Mouse (Mus musculus): ENCODE measurements around the gene Dolk. TPM values are rescaled to one million over a fixed set of nuclear protein-coding genes. Genes with fewer than 3 reads are reported as not detected.

Gene Dolk
- polyA plus RNA-seq, 1 experiment: 14.8 TPM

GRCm38 (mm10) chr2:30256616-30257350 lies 29.4 kb downstream of the Dolk start:
- H3K27ac ChIP-seq (ENCODE audit: insufficient read depth, low read depth, low read length): no peak overlapping the region
- H3K4me1 ChIP-seq (ENCODE audit: control insufficient read depth, insufficient read depth, insufficient read length, low read length): peaks cover 21% of the 10 kb centered on the region
- H3K27me3 ChIP-seq (ENCODE audit: control insufficient read depth, insufficient read depth, low read length): no peaks in the 10 kb centered on the region
- WGBS: 93% methylated on average over 30 of the region's 30 CpGs
- H3K4me3 ChIP-seq (ENCODE audit: low read depth, low read length): no peak overlapping the region
- H3K36me3 ChIP-seq (ENCODE audit: control insufficient read depth, insufficient read depth, low read length): peaks cover 44% of the 10 kb centered on the region
- no peak for TF ChIP-seq CTCF (IDR thresholded peaks at IDR 0.05; ENCODE audit: extremely low read depth, insufficient read length, insufficient replicate concordance, low read depth, low read length)
- no peak for TF ChIP-seq POLR2A (IDR thresholded peaks at IDR 0.05; ENCODE audit: low read depth, low read length)

DNA sequence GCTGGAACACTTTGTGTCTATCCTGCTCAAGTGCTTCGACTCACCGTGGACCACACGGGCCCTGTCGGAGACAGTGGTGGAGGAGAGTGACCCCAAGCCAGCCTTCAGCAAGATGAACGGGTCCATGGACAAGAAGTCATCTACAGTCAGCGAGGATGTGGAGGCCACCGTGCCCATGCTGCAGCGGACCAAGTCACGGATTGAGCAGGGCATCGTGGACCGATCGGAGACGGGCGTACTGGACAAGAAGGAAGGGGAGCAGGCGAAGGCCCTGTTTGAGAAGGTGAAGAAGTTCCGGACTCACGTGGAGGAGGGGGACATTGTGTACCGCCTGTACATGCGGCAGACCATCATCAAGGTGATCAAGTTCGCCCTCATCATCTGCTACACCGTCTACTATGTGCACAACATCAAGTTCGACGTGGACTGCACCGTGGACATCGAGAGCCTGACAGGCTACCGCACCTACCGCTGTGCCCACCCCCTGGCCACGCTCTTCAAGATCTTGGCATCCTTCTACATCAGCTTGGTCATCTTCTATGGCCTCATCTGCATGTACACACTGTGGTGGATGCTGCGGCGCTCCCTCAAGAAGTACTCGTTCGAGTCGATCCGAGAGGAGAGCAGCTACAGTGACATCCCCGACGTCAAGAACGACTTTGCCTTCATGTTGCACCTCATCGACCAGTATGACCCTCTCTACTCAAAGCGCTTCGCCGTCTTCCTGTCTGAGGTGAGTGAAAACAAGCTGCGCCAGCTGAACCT lies 30.3 kb downstream of the Dolk start:
- Histone ChIP-seq H3K27ac (ENCODE audit: insufficient read depth, low read depth, low read length) (no peak overlapping the region), H3K27me3 (ENCODE audit: control insufficient read depth, insufficient read depth, low read length) (no peaks in the 10 kb centered on the region), H3K36me3 (ENCODE audit: control insufficient read depth, insufficient read depth, low read length) (peaks cover 43% of the 10 kb centered on the region), H3K4me3 (ENCODE audit: low read depth, low read length) (no peak overlapping the region), H3K4me1 (ENCODE audit: control insufficient read depth, insufficient read depth, insufficient read length, low read length) (peaks cover 29% of the 10 kb centered on the region)
- 96% methylated on average over 42 of the region's 42 CpGs for WGBS
- no peak for TF ChIP-seq POLR2A (IDR thresholded peaks at IDR 0.05; ENCODE audit: low read depth, low read length)
- no peak for TF ChIP-seq CTCF (IDR thresholded peaks at IDR 0.05; ENCODE audit: extremely low read depth, insufficient read length, insufficient replicate concordance, low read depth, low read length)

DNA sequence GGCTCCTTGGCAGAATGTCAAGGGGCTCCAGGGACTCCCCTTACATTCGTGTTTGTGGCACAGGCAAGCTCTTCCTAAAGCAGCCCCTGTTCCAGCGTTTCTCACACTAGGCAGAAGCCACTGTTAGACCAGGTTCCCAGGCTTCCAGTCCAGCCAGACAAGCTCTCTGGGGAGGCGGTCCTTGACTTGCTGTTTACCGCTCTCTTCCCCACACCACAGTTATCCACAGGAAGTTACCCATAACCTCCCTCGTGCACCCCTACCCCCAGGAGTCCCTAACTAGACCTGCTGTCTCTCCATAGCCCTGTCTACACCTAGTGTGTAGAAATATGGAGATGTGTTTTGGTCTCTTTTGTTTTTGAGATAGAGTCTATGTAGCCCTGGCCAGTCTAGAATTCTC lies 32.3 kb downstream of the Dolk start:
- no peak for TF ChIP-seq CTCF (IDR thresholded peaks at IDR 0.05; ENCODE audit: extremely low read depth, insufficient read length, insufficient replicate concordance, low read depth, low read length)
- TF ChIP-seq POLR2A (IDR thresholded peaks at IDR 0.05; ENCODE audit: low read depth, low read length): no peak
- 75% methylated on average over 5 of the region's 5 CpGs for WGBS
- H3K36me3 ChIP-seq (ENCODE audit: control insufficient read depth, insufficient read depth, low read length): peaks cover 42% of the 10 kb centered on the region
- no peak overlapping the region for H3K4me3 ChIP-seq (ENCODE audit: low read depth, low read length)
- H3K27ac ChIP-seq (ENCODE audit: insufficient read depth, low read depth, low read length): no peak overlapping the region
- peaks cover 36% of the 10 kb centered on the region for H3K4me1 ChIP-seq (ENCODE audit: control insufficient read depth, insufficient read depth, insufficient read length, low read length)
- no peaks in the 10 kb centered on the region for H3K27me3 ChIP-seq (ENCODE audit: control insufficient read depth, insufficient read depth, low read length)

DNA sequence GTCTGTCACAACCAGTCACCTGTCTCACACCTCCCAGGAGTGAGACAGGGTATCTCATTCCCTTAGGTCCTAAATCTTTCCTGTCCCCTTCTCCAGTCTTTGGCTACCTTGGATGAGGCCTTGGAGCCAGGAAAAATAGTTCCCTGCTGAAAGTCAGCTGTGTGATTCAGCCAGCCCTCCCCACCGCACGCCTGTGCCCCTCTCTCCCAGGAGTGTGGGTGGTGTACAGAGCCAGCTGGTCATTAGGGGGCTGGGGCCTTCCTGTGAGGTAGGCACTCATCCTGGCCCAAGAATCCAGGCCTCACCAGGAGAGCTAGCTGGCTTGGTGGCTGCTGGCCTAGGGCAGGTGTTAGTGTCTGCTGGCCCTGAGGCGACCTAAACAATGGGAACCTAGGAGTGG lies 33.6 kb downstream of the Dolk start:
- Histone ChIP-seq H3K27me3 (ENCODE audit: control insufficient read depth, insufficient read depth, low read length) (no peaks in the 10 kb centered on the region), H3K4me3 (ENCODE audit: low read depth, low read length) (no peak overlapping the region), H3K4me1 (ENCODE audit: control insufficient read depth, insufficient read depth, insufficient read length, low read length) (peaks cover 28% of the 10 kb centered on the region), H3K36me3 (ENCODE audit: control insufficient read depth, insufficient read depth, low read length) (peaks cover 34% of the 10 kb centered on the region), H3K27ac (ENCODE audit: insufficient read depth, low read depth, low read length) (peak overlapping the region; percentile 50; the same call in 1 of the 2 replicates)
- TF ChIP-seq POLR2A (IDR thresholded peaks at IDR 0.05; ENCODE audit: low read depth, low read length) (no peak), CTCF (IDR thresholded peaks at IDR 0.05; ENCODE audit: extremely low read depth, insufficient read length, insufficient replicate concordance, low read depth, low read length) (no peak)
- WGBS: 87% methylated on average over 3 of the region's 3 CpGs

- WGBS: 39% methylated on average over 5 of the region's 5 CpGs
- peak overlapping the region; percentile 67 for H3K27ac ChIP-seq (ENCODE audit: insufficient read depth, low read depth, low read length)
- TF ChIP-seq CTCF (IDR thresholded peaks at IDR 0.05; ENCODE audit: extremely low read depth, insufficient read length, insufficient replicate concordance, low read depth, low read length): no peak
- TF ChIP-seq POLR2A (IDR thresholded peaks at IDR 0.05; ENCODE audit: low read depth, low read length): no peak
Measured at GRCm38 (mm10) chr2:30251417-30252104, 34.6 kb downstream of the Dolk start.

GRCm38 (mm10) chr2:30250166-30251128 lies 35.7 kb downstream of the Dolk start:
- Histone ChIP-seq H3K27ac (ENCODE audit: insufficient read depth, low read depth, low read length) (0 out of 2 replicates have a peak overlapping the region, but pooled peaks have one; percentile 21), H3K36me3 (ENCODE audit: control insufficient read depth, insufficient read depth, low read length) (peaks cover 15% of the 10 kb centered on the region), H3K4me1 (ENCODE audit: control insufficient read depth, insufficient read depth, insufficient read length, low read length) (peaks cover 34% of the 10 kb centered on the region), H3K4me3 (ENCODE audit: low read depth, low read length) (no peak overlapping the region), H3K27me3 (ENCODE audit: control insufficient read depth, insufficient read depth, low read length) (no peaks in the 10 kb centered on the region)
- WGBS: 64% methylated on average over 10 of the region's 10 CpGs
- TF ChIP-seq CTCF (IDR thresholded peaks at IDR 0.05; ENCODE audit: extremely low read depth, insufficient read length, insufficient replicate concordance, low read depth, low read length) (no peak), POLR2A (IDR thresholded peaks at IDR 0.05; ENCODE audit: low read depth, low read length) (no peak)

More at GRCm38 (mm10) chr2:30251417-30252104, 34.6 kb downstream of the Dolk start:
- peaks cover 25% of the 10 kb centered on the region for H3K36me3 ChIP-seq (ENCODE audit: control insufficient read depth, insufficient read depth, low read length)
- no peaks in the 10 kb centered on the region for H3K27me3 ChIP-seq (ENCODE audit: control insufficient read depth, insufficient read depth, low read length)
- no peak overlapping the region for H3K4me3 ChIP-seq (ENCODE audit: low read depth, low read length)
- H3K4me1 ChIP-seq (ENCODE audit: control insufficient read depth, insufficient read depth, insufficient read length, low read length): peaks cover 29% of the 10 kb centered on the region

Data from small intestine, adult 2 months (tissue).